Comparison of ENCODE assay signal across 28 mouse cellular contexts in the genomic region with DNA sequence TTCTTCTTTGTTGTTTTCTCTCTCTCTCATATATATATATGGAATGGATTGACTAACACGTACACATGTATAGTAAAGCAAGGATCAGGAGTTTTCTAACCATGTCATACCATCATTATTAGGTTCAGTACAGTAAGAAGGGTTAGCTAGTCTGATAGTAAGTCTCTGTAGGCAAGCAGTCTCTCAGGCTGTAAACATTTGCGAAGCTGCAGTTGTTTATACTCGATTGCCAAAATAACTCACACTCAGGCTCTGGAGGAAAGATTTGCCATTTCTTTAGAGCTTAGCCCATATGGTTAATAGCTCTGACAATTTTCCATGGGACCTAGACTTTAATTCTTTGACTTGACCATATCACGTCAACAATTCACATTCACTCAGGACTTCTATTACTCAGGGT.
"Had no signal": no experiment of that assay in that cellular context is flagged by ENCODE, and none has a peak within 500 bp of the region (broad histone marks: within the 10 kb centered on the region; RNA-seq: fewer than 3 reads in every experiment).

No protein-coding gene starts in this region.

- ATAC-seq: forebrain, embryonic 13.5 days; forebrain, embryonic 14.5 days; forebrain, embryonic 15.5 days; forebrain, embryonic 16.5 days; forebrain, postnatal 0 days had no signal

- H3K27ac ChIP-seq: embryonic facial prominence, embryonic 10.5 days; embryonic facial prominence, embryonic 12.5 days; embryonic facial prominence, embryonic 13.5 days; embryonic facial prominence, embryonic 15.5 days; forebrain, embryonic 10.5 days; forebrain, embryonic 12.5 days; forebrain, embryonic 13.5 days; forebrain, embryonic 15.5 days; gastrocnemius, adult 2 months had no signal

- DNase-seq: cerebellum, adult 2 months; cerebellum, adult 8-10 months; cerebellum, adult 9-10 months; cerebellum, adult 9-11 months; cerebellum, postnatal 10 days; cerebellum, postnatal 14 days; cerebellum, postnatal 25 days; cerebellum, postnatal 36 days; embryo, embryonic 11 days; forebrain, postnatal 0 days; gastrocnemius, adult 2 months; gastrocnemius, postnatal 10 days; gastrocnemius, postnatal 14 days; gastrocnemius, postnatal 25 days; gastrocnemius, postnatal 36 days; heart, adult 11 months; heart, adult 18-20 months had no signal

- H3K4me2 ChIP-seq: embryonic facial prominence, embryonic 12.5 days; embryonic facial prominence, embryonic 13.5 days; embryonic facial prominence, embryonic 15.5 days; forebrain, embryonic 12.5 days; forebrain, embryonic 13.5 days; forebrain, embryonic 15.5 days had no signal

- H3K36me3 ChIP-seq: embryonic facial prominence, embryonic 10.5 days; embryonic facial prominence, embryonic 12.5 days; embryonic facial prominence, embryonic 13.5 days; embryonic facial prominence, embryonic 15.5 days; forebrain, embryonic 10.5 days; forebrain, embryonic 12.5 days; forebrain, embryonic 15.5 days had no signal

- H3K4me3 ChIP-seq: embryonic facial prominence, embryonic 10.5 days; embryonic facial prominence, embryonic 12.5 days; embryonic facial prominence, embryonic 13.5 days; embryonic facial prominence, embryonic 15.5 days; erythroblast, embryonic 14.5 days; forebrain, embryonic 10.5 days; forebrain, embryonic 12.5 days; forebrain, embryonic 13.5 days; forebrain, embryonic 15.5 days; gastrocnemius, adult 2 months had no signal

- H3K9me3 ChIP-seq: embryonic facial prominence, embryonic 10.5 days; embryonic facial prominence, embryonic 12.5 days; embryonic facial prominence, embryonic 15.5 days; forebrain, embryonic 10.5 days; forebrain, embryonic 12.5 days; forebrain, embryonic 13.5 days; forebrain, embryonic 15.5 days had no signal

- H3K9ac ChIP-seq: embryonic facial prominence, embryonic 12.5 days; embryonic facial prominence, embryonic 13.5 days; embryonic facial prominence, embryonic 15.5 days; forebrain, embryonic 12.5 days; forebrain, embryonic 13.5 days; forebrain, embryonic 15.5 days; forebrain, postnatal 0 days had no signal

- H3K4me1 ChIP-seq: embryonic facial prominence, embryonic 10.5 days; embryonic facial prominence, embryonic 12.5 days; embryonic facial prominence, embryonic 13.5 days; embryonic facial prominence, embryonic 15.5 days; forebrain, embryonic 10.5 days; forebrain, embryonic 12.5 days; forebrain, embryonic 13.5 days; forebrain, embryonic 15.5 days had no signal

- H3K27me3 ChIP-seq: embryonic facial prominence, embryonic 12.5 days; embryonic facial prominence, embryonic 13.5 days; embryonic facial prominence, embryonic 15.5 days; forebrain, embryonic 12.5 days; forebrain, embryonic 13.5 days; forebrain, embryonic 15.5 days had no signal
